In genomic region chr19:50258718-50259413, GRCm38 (mm10) we compare ENCODE assay signal across 7 mouse cellular contexts.
DNase-seq lines count a peak whose midpoint lies in the region; ATAC-seq and TF ChIP-seq lines count a peak whose summit lies in the region.

No protein-coding gene starts in this region.

- H3K27me3 ChIP-seq in embryonic facial prominence, embryonic 11.5 days (ENCODE audit: control insufficient read depth, insufficient read depth, low read length): no peaks in the 10 kb centered on the region
- no peaks in the 10 kb centered on the region for H3K27me3 ChIP-seq in liver, embryonic 14.5 days (ENCODE audit: control insufficient read depth, insufficient read depth, low read length)

- no peak for TF ChIP-seq EP300 in liver, embryonic 14.5 days (IDR thresholded peaks at IDR 0.05; ENCODE audit: low read depth)

- TF ChIP-seq CTCF in liver, embryonic 14.5 days (IDR thresholded peaks at IDR 0.05; ENCODE audit: low read depth): peak; percentile 70

- H3K27ac ChIP-seq in embryonic facial prominence, embryonic 11.5 days (replicated peaks; ENCODE audit: low read depth, low read length): no peak overlapping the region
- no peak overlapping the region for H3K27ac ChIP-seq in liver, embryonic 14.5 days

- H3K36me3 ChIP-seq in embryonic facial prominence, embryonic 11.5 days (replicated peaks; ENCODE audit: control insufficient read depth, insufficient read depth, low read depth, low read length): no peaks in the 10 kb centered on the region
- no peaks in the 10 kb centered on the region for H3K36me3 ChIP-seq in liver, embryonic 14.5 days (replicated peaks; ENCODE audit: control insufficient read depth, insufficient read depth, low read depth)

- no peak for ATAC-seq in embryonic facial prominence, embryonic 11.5 days (replicated peaks; ENCODE audit: insufficient number of reproducible peaks, low FRiP score, low TSS enrichment, low read depth)
- no peak for ATAC-seq in liver, embryonic 14.5 days (ENCODE audit: insufficient read depth)

- no peak overlapping the region for H3K4me3 ChIP-seq in embryonic facial prominence, embryonic 11.5 days (ENCODE audit: low read depth, low read length)
- no peak overlapping the region for H3K4me3 ChIP-seq in liver, embryonic 14.5 days (ENCODE audit: insufficient read depth in 1 of 2, low read depth in 2 of 2, low read length in 2 of 2)

- no peaks in the 10 kb centered on the region for H3K9me3 ChIP-seq in embryonic facial prominence, embryonic 11.5 days (replicated peaks; ENCODE audit: control insufficient read depth, low read length)
- H3K9me3 ChIP-seq in liver, embryonic 14.5 days (ENCODE audit: control insufficient read depth, low read length): no peaks in the 10 kb centered on the region

- no peak overlapping the region for H3K4me2 ChIP-seq in embryonic facial prominence, embryonic 11.5 days (ENCODE audit: low read depth, low read length)
- H3K4me2 ChIP-seq in liver, embryonic 14.5 days (ENCODE audit: low read depth): no peak overlapping the region

- 42% methylated on average over 16 of the region's 16 CpGs for whole genome bisulfite sequencing in embryonic facial prominence, embryonic 11.5 days
- 32% methylated on average over 16 of the region's 16 CpGs for WGBS in liver, embryonic 14.5 days (ENCODE audit: insufficient replicate concordance)

- peak; percentile 41 for DNase-seq in urinary bladder, postnatal 25 days (ENCODE audit: low spot score)
- no peak for DNase-seq in urinary bladder, postnatal 4 days (ENCODE audit: low spot score in 2 of 2)
- peak; percentile 13 for DNase-seq in adrenal gland, postnatal 25 days
- peak; percentile 80 for DNase-seq in embryonic facial prominence, embryonic 11.5 days (ENCODE audit: low spot score)
- peak; percentile 42 for DNase-seq in hindlimb bud, embryonic 11.5 days (ENCODE audit: extremely low spot score, low read depth, low spot score)
- DNase-seq in liver, embryonic 14.5 days (ENCODE audit: low read depth in 3 of 3, low spot score in 3 of 3): peak; percentile 1 to 3 (median 2)
- DNase-seq in right cerebral cortex, postnatal 36 days (ENCODE audit: low spot score in 2 of 2): peak; percentile 8 to 12

- no peaks in the 10 kb centered on the region for H3K4me1 ChIP-seq in embryonic facial prominence, embryonic 11.5 days (ENCODE audit: control insufficient read depth, insufficient read depth, low read length)
- H3K4me1 ChIP-seq in liver, embryonic 14.5 days (replicated peaks; ENCODE audit: control insufficient read depth in 2 of 2, insufficient read depth in 2 of 2, low read length in 1 of 2): no peaks in the 10 kb centered on the region

- H3K9ac ChIP-seq in embryonic facial prominence, embryonic 11.5 days (replicated peaks; ENCODE audit: low read length): no peak overlapping the region
- no peak overlapping the region for H3K9ac ChIP-seq in liver, embryonic 14.5 days (replicated peaks)

Comparison
In these comparisons a context has a peak if more than half of its experiments do, and no peak if none do; other contexts are left out.
1. DNase-seq: peak in urinary bladder, postnatal 25 days (single experiment), adrenal gland, postnatal 25 days (single experiment), embryonic facial prominence, embryonic 11.5 days (single experiment), hindlimb bud, embryonic 11.5 days (single experiment), liver, embryonic 14.5 days (3 of 3) and right cerebral cortex, postnatal 36 days (2 of 2); none in urinary bladder, postnatal 4 days (0 of 2).